ENCODE assay signal across 14 mouse cellular contexts in the genomic region with DNA sequence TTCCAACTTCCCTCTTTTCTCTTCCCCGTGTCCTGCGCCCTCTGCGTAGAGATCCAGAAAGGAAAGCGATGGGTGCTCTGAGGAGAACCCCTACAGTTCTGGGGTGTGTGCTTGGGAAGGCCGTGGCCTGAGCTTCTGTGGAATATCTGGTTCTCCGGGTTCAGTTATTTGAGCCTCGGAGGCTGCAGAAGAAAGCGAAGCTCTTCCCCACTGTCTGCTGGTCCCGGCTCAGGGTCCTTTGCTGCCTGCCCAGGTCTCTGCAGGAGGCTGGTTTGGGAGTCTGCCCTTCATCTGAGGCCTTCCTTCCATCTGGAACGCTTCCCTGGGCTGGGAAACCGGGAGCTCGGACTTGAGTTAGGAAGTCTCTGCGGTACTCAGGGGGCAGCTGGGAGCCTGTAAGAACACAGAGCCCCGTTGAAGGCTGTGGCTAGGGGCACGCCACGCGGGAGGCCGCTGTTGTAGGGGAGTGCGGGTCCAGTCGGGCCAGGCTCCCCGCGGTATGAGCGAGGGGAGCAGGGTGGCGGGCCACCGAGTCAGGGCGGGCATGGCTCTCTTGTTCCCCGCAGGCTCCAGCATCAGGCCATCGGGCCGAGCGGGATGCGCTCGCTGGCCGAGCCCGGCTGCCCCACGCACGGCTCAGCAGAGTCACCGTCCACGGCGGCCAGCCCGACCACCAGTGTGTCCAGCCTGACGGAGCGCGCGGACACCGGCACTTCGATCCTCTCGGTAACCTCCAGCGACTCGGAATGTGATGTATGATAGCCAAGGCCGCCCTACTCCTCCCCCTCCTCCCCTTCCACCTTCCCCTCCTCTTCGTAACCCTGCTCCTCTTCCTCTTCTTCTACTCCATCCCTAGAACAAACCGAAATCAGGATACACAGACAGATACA. TPM values are rescaled to one million over a fixed set of nuclear protein-coding genes. Genes with fewer than 3 reads are reported as not detected.
DNase-seq lines count a peak whose midpoint lies in the region; ATAC-seq lines count a peak whose summit lies in the region.
"Had no signal": no experiment of that assay in that cellular context is flagged by ENCODE, and none has a peak within 500 bp of the region (broad histone marks: within the 10 kb centered on the region; RNA-seq: fewer than 3 reads in every experiment).

No protein-coding gene starts in this region.

- peak; percentile 62 for DNase-seq in hindbrain, embryonic 10.5 days (ENCODE audit: low spot score)
- DNase-seq in embryo, embryonic 11 days: peak; percentile 52
- DNase-seq in lung, postnatal 4 days: no peak
- no peak for DNase-seq in lung, postnatal 14 days
- no peak for DNase-seq in adrenal gland, postnatal 36 days
- DNase-seq: adrenal gland, postnatal 14 days; cerebellum, postnatal 25 days; kidney, adult 2 months; thymus, postnatal 14 days had no signal

- H3K9me3 ChIP-seq in hindbrain, embryonic 10.5 days: no peaks in the 10 kb centered on the region
- H3K9me3 ChIP-seq in hindbrain, embryonic 16.5 days (ENCODE audit: control insufficient read depth, low read length): no peaks in the 10 kb centered on the region
- H3K9me3 ChIP-seq in forebrain, embryonic 16.5 days (ENCODE audit: control insufficient read depth, low read length): no peaks in the 10 kb centered on the region
- H3K9me3 ChIP-seq in midbrain, embryonic 16.5 days (replicated peaks; ENCODE audit: control insufficient read depth, low read length, poor library complexity, severe bottlenecking): no peaks in the 10 kb centered on the region

- H3K4me2 ChIP-seq in hindbrain, embryonic 16.5 days (ENCODE audit: low read length): no peak overlapping the region
- H3K4me2 ChIP-seq in forebrain, embryonic 16.5 days (ENCODE audit: low read length): peak overlapping the region; percentile 72
- H3K4me2 ChIP-seq in midbrain, embryonic 16.5 days (ENCODE audit: low read length): peak overlapping the region; percentile 39

- H3K4me3 ChIP-seq in hindbrain, embryonic 10.5 days: peak overlapping the region; percentile 43
- H3K4me3 ChIP-seq in hindbrain, embryonic 16.5 days (ENCODE audit: low read length): no peak overlapping the region
- H3K4me3 ChIP-seq in forebrain, embryonic 16.5 days (replicated peaks; ENCODE audit: low read length): peak overlapping the region; percentile 48
- peak overlapping the region; percentile 43 for H3K4me3 ChIP-seq in midbrain, embryonic 16.5 days (ENCODE audit: low read depth, low read length)

- H3K36me3 ChIP-seq in hindbrain, embryonic 10.5 days: no peaks in the 10 kb centered on the region
- no peaks in the 10 kb centered on the region for H3K36me3 ChIP-seq in hindbrain, embryonic 16.5 days (ENCODE audit: control insufficient read depth, insufficient read depth, low read length)
- no peaks in the 10 kb centered on the region for H3K36me3 ChIP-seq in forebrain, embryonic 16.5 days (ENCODE audit: control insufficient read depth, insufficient read depth)
- no peaks in the 10 kb centered on the region for H3K36me3 ChIP-seq in midbrain, embryonic 16.5 days (ENCODE audit: control insufficient read depth, insufficient read depth, low read length)

- no peak for ATAC-seq in hindbrain, embryonic 16.5 days
- no peak for ATAC-seq in forebrain, embryonic 16.5 days
- ATAC-seq in midbrain, embryonic 16.5 days: no peak

- H3K27ac ChIP-seq in hindbrain, embryonic 10.5 days: peak overlapping the region; percentile 66; the same call in 1 of the 2 replicates
- no peak overlapping the region for H3K27ac ChIP-seq in hindbrain, embryonic 16.5 days (ENCODE audit: low read depth, low read length)
- H3K27ac ChIP-seq in forebrain, embryonic 16.5 days (ENCODE audit: low read length): peak overlapping the region; percentile 49
- peak overlapping the region; percentile 82 for H3K27ac ChIP-seq in midbrain, embryonic 16.5 days (ENCODE audit: low read length)
- H3K27ac ChIP-seq: liver, embryonic 14.5 days had no signal

- no peak overlapping the region for H3K9ac ChIP-seq in hindbrain, embryonic 16.5 days (ENCODE audit: low read depth, low read length)
- H3K9ac ChIP-seq in forebrain, embryonic 16.5 days (replicated peaks; ENCODE audit: low read depth, low read length): peak overlapping the region; percentile 60
- H3K9ac ChIP-seq in midbrain, embryonic 16.5 days (ENCODE audit: low read depth, low read length): peak overlapping the region; percentile 39; the same call in 1 of the 2 replicates
- H3K9ac ChIP-seq: liver, embryonic 14.5 days had no signal

- H3K27me3 ChIP-seq in hindbrain, embryonic 10.5 days (ENCODE audit: insufficient read depth, poor library complexity, severe bottlenecking): peaks cover 100% of the 10 kb centered on the region
- H3K27me3 ChIP-seq in hindbrain, embryonic 16.5 days (replicated peaks; ENCODE audit: control insufficient read depth, insufficient read depth, low read length): peaks cover 62% of the 10 kb centered on the region
- H3K27me3 ChIP-seq in forebrain, embryonic 16.5 days (replicated peaks; ENCODE audit: control insufficient read depth, insufficient read depth, low read length): peaks cover 60% of the 10 kb centered on the region
- H3K27me3 ChIP-seq in midbrain, embryonic 16.5 days (ENCODE audit: control insufficient read depth, insufficient read depth, low read depth, low read length): peaks cover 49% of the 10 kb centered on the region
- H3K27me3 ChIP-seq: CH12.LX had no signal

- under 1% methylated on average over 52 of the region's 52 CpGs for WGBS in hindbrain, embryonic 10.5 days
- WGBS in hindbrain, embryonic 16.5 days: under 1% methylated on average over 51 of the region's 52 CpGs
- under 1% methylated on average over 52 of the region's 52 CpGs for WGBS in forebrain, embryonic 16.5 days
- WGBS in midbrain, embryonic 16.5 days: under 1% methylated on average over 47 of the region's 52 CpGs

- peaks cover 39% of the 10 kb centered on the region for H3K4me1 ChIP-seq in hindbrain, embryonic 10.5 days (replicated peaks)
- peaks cover 10% of the 10 kb centered on the region for H3K4me1 ChIP-seq in hindbrain, embryonic 16.5 days (ENCODE audit: control insufficient read depth, insufficient read depth, low read depth, low read length)
- peaks cover 29% of the 10 kb centered on the region for H3K4me1 ChIP-seq in forebrain, embryonic 16.5 days (replicated peaks; ENCODE audit: control insufficient read depth, insufficient read depth, low read length)
- H3K4me1 ChIP-seq in midbrain, embryonic 16.5 days (ENCODE audit: control insufficient read depth, insufficient read depth, low read length): peaks cover 5% of the 10 kb centered on the region

RNA-seq across cellular contexts. Expression of a gene that starts 10.0 kb away (rescaled TPM):
- polyA plus RNA-seq in hindbrain, embryonic 10.5 days (2016; fragmentation: Nextera tagmentation; extraction: Ambion mirVana): 0.46 and 1.9 TPM in 2 replicates
- 0.06 and 2.1 TPM in 2 replicates for polyA plus RNA-seq in hindbrain, embryonic 16.5 days (2015; fragmentation: Nextera tagmentation; extraction: Ambion mirVana)
- 15.6 and 17.6 TPM in 2 replicates for polyA plus RNA-seq in forebrain, embryonic 16.5 days (2015; fragmentation: Nextera tagmentation; extraction: Ambion mirVana)
- 19.1 and 24.2 TPM in 2 replicates for polyA plus RNA-seq in midbrain, embryonic 16.5 days (2015; fragmentation: Nextera tagmentation; extraction: Ambion mirVana)
- total RNA-seq in adrenal gland, postnatal 36 days (2021): not detected
- total RNA-seq: adrenal gland, postnatal 14 days; CH12.LX had no signal
- polyA plus RNA-seq: kidney, adult 2 months had no signal

Comparison
In these comparisons a context has a peak if more than half of its experiments do, and no peak if none do; other contexts are left out.
1. DNase-seq: peak in hindbrain, embryonic 10.5 days (single experiment) and embryo, embryonic 11 days (single experiment); none in lung, postnatal 4 days (0 of 2), lung, postnatal 14 days (single experiment) and adrenal gland, postnatal 36 days (0 of 2).